Mouse (Mus musculus) liver, adult 2 months (tissue): ENCODE measurements around the gene Hdac4.

Experiments used
- CTCF ChIP-seq: fragments of 200-500 bp; IDR thresholded peaks from 2 replicates; pipeline ENCODE4 v1.5.1; 2011; ENCODE audit warnings: low read depth, low read length, control low read depth
- POLR2A ChIP-seq: fragments of 200-500 bp; IDR thresholded peaks from 2 replicates; pipeline ENCODE4 v1.6.1; 2011; ENCODE audit warnings: low read length, control low read depth; ENCODE audit not compliant: insufficient read depth; ENCODE audit errors: extremely low read depth

- TF ChIP-seq POLR2A (no peak), CTCF (no peak)
These were observed 64.9 kb downstream of the Hdac4 start for GRCm38 (mm10) chr1:92130470-92131100.
